ENCODE assay signal across 10 mouse cellular contexts in genomic region chr2:161090200-161090599, GRCm38 (mm10). TPM values are rescaled to one million over a fixed set of nuclear protein-coding genes. Genes with fewer than 3 reads are reported as not detected.
DNase-seq lines count a peak whose midpoint lies in the region; ATAC-seq and TF ChIP-seq lines count a peak whose summit lies in the region.
"Had no signal": no experiment of that assay in that cellular context is flagged by ENCODE, and none has a peak within 500 bp of the region (broad histone marks: within the 10 kb centered on the region; RNA-seq: fewer than 3 reads in every experiment).

No protein-coding gene starts in this region.

- no peak overlapping the region for H3K4me3 ChIP-seq in kidney, embryonic 14.5 days (ENCODE audit: low read length)
- H3K4me3 ChIP-seq in ES-E14 (ENCODE audit: insufficient read depth in 1 of 2, low read depth in 1 of 2, low read length in 2 of 2, poor library complexity in 1 of 2, severe bottlenecking in 1 of 2), result no peak overlapping the region
- H3K4me3 ChIP-seq: heart, embryonic 13.5 days; limb, embryonic 13.5 days had no signal

- peak; percentile 57 for DNase-seq in kidney, adult 9 months
- peak; percentile 28 for DNase-seq in ES-E14 (ENCODE audit: low read depth, low spot score)
- DNase-seq in c-Kit-positive CD71-negative TER-119-negative erythroid progenitor cells, embryonic 14.5 days (ENCODE audit: low read depth), result peak; percentile 41
- no peak for DNase-seq in left cerebral cortex, postnatal 10 days (ENCODE audit: extremely low spot score in 1 of 2, low spot score in 2 of 2)
- no peak for DNase-seq in ovary, adult 18-20 months (ENCODE audit: low spot score)
- DNase-seq in thymus, postnatal 4 days, result no peak

- ATAC-seq in kidney, embryonic 14.5 days (ENCODE audit: low FRiP score, low TSS enrichment), result no peak
- ATAC-seq in megakaryocyte, adult 5-6 weeks (ENCODE audit: poor library complexity, severe bottlenecking), result peak; percentile 77

- 72% methylated on average over 3 of the region's 3 CpGs for WGBS in kidney, embryonic 14.5 days

- intact Hi-C loops in left cerebral cortex, postnatal 10 days (cut with DNase I), result no loop called here

- peaks cover 3% of the 10 kb centered on the region; the same call in 1 of the 2 replicates for H3K36me3 ChIP-seq in kidney, embryonic 14.5 days (ENCODE audit: control insufficient read depth, insufficient read depth, low read length)
- H3K36me3 ChIP-seq in ES-E14 (ENCODE audit: control insufficient read depth, insufficient read depth, low read length, poor library complexity, severe bottlenecking), result peaks cover 2% of the 10 kb centered on the region; the same call in 1 of the 2 replicates
- H3K36me3 ChIP-seq: heart, embryonic 13.5 days had no signal

- no peak overlapping the region for H3K9ac ChIP-seq in kidney, embryonic 14.5 days (ENCODE audit: low read depth, low read length)
- H3K9ac ChIP-seq in ES-E14 (ENCODE audit: insufficient read depth, low read depth, low read length, poor library complexity, severe bottlenecking), result no peak overlapping the region
- H3K9ac ChIP-seq: heart, embryonic 13.5 days; limb, embryonic 13.5 days had no signal

- no peaks in the 10 kb centered on the region for H3K27me3 ChIP-seq in kidney, embryonic 14.5 days (ENCODE audit: control insufficient read depth, insufficient read depth, low read length)
- H3K27me3 ChIP-seq: heart, embryonic 13.5 days; limb, embryonic 13.5 days had no signal

- H3K4me1 ChIP-seq in kidney, embryonic 14.5 days (ENCODE audit: control insufficient read depth, insufficient read depth, low read length), result no peaks in the 10 kb centered on the region
- H3K4me1 ChIP-seq in ES-E14 (ENCODE audit: control insufficient read depth in 2 of 2, insufficient read depth in 2 of 2, low read length in 2 of 2, poor library complexity in 1 of 2), result no peaks in the 10 kb centered on the region

- in situ Hi-C loops in ES-E14 (cut with MboI; ENCODE audit: low sequenced_read_pairs in 2 of 2, unreplicated experiment in 2 of 2), result no loop called here

- no peak overlapping the region for H3K4me2 ChIP-seq in kidney, embryonic 14.5 days (replicated peaks; ENCODE audit: low read depth, low read length)
- H3K4me2 ChIP-seq: heart, embryonic 13.5 days; limb, embryonic 13.5 days had no signal

- H3K27ac ChIP-seq in kidney, embryonic 14.5 days (ENCODE audit: low read depth, low read length), result no peak overlapping the region
- H3K27ac ChIP-seq in ES-E14 (ENCODE audit: insufficient read depth, low read depth, low read length, poor library complexity, severe bottlenecking), result no peak overlapping the region
- H3K27ac ChIP-seq: heart, embryonic 13.5 days; limb, embryonic 13.5 days had no signal

- H3K9me3 ChIP-seq in kidney, embryonic 14.5 days (ENCODE audit: control insufficient read depth, low read length), result no peaks in the 10 kb centered on the region
- H3K9me3 ChIP-seq in ES-E14 (ENCODE audit: control insufficient read depth, insufficient read depth, low read depth, low read length), result no peaks in the 10 kb centered on the region
- H3K9me3 ChIP-seq: heart, embryonic 13.5 days; limb, embryonic 13.5 days had no signal

TF ChIP-seq in ES-E14, 5 proteins besides CTCF, POLR2A, EP300 and RAD21:
- no peak for TF ChIP-seq ZNF384 (IDR thresholded peaks at IDR 0.05; ENCODE audit: low read depth, low read length)
- no peak for TF ChIP-seq HCFC1 (IDR thresholded peaks at IDR 0.05; ENCODE audit: borderline replicate concordance, insufficient read depth, low read length)
- TF ChIP-seq CHD2 (IDR thresholded peaks at IDR 0.05; ENCODE audit: low read depth, low read length), result no peak
- TF ChIP-seq MAFK (IDR thresholded peaks at IDR 0.05; ENCODE audit: insufficient read depth, low read depth, low read length), result no peak
- no peak for TF ChIP-seq ZC3H11A (IDR thresholded peaks at IDR 0.05; ENCODE audit: borderline replicate concordance, low read depth, low read length)

RNA-seq across cellular contexts. Expression of gene Chd6, which starts 18.7 kb away (rescaled TPM):
- 37.7 and 41.4 TPM in 2 replicates for polyA plus RNA-seq in kidney, embryonic 14.5 days (2014; fragmentation: Nextera tagmentation; extraction: Ambion mirVana)
- total RNA-seq in ES-E14 (2012; rRNA removed), result 50.7 and 64.7 TPM in 2 replicates
- total RNA-seq in megakaryocyte, adult 5-6 weeks (2015), result 22.7 and 24.8 TPM in 2 replicates
- total RNA-seq in megakaryocyte, adult 5-6 weeks (2017), result 21.4 and 28.5 TPM in 2 replicates
- total RNA-seq in left cerebral cortex, postnatal 10 days (2021), result 10 to 100 TPM; 53.4 to 54.2 TPM

Comparison
In these comparisons a context has a peak if more than half of its experiments do, and no peak if none do; other contexts are left out.
1. DNase-seq: peak in kidney, adult 9 months (single experiment), ES-E14 (single experiment) and c-Kit-positive CD71-negative TER-119-negative erythroid progenitor cells, embryonic 14.5 days (single experiment); none in left cerebral cortex, postnatal 10 days (0 of 2), ovary, adult 18-20 months (single experiment) and thymus, postnatal 4 days (single experiment).